Mouse (Mus musculus) hematopoietic stem cell, adult 5-6 weeks (primary cell): ENCODE measurements around the gene Myzap. TPM values are rescaled to one million over a fixed set of nuclear protein-coding genes. Genes with fewer than 3 reads are reported as not detected.

Source experiments
- ATAC-seq, 2 experiments: fragments of 125-278 bp in 1 of 2; replicated peaks in 1 of 2; 2 replicates each; pipeline ENCODE4 v1.8.0; 2016 to 2017; ENCODE audit warnings: inconsistent platforms in 2 of 2, mild to moderate bottlenecking in 2 of 2, moderate number of reproducible peaks in 2 of 2, low read depth in 1 of 2, moderate TSS enrichment in 1 of 2; ENCODE audit not compliant: low FRiP score in 2 of 2, poor library complexity in 2 of 2, severe bottlenecking in 2 of 2, insufficient read depth in 1 of 2, low TSS enrichment in 1 of 2
- total RNA-seq: library from RNA; stranded (forward); fragments of 172-1452, 232-1000 nt; gene quantifications from 2 replicates; pipeline ENCODE4 v1.2.3, GENCODE M21; 2017

Myzap gene
- total RNA-seq, 1 experiment from 2014 or later: 1.1 TPM

GRCm38 (mm10) chr9:71611876-71612275 is 19.7 kb upstream of the Myzap start:
- no peak for ATAC-seq

GRCm38 (mm10) chr9:71609010-71609409 is 16.9 kb upstream of the Myzap start:
- no peak for ATAC-seq

- peak; percentile 40 to 53; a peak in 3 of 4 replicates for ATAC-seq
These were observed 14.3 kb upstream of the Myzap start for GRCm38 (mm10) chr9:71606296-71607057.

- ATAC-seq: peak in 1 of 2 experiments; percentile 18; a peak in 1 of 4 replicates
These were observed 12.9 kb upstream of the Myzap start for GRCm38 (mm10) chr9:71604914-71605635.

GRCm38 (mm10) chr9:71599861-71600260 is 7.7 kb upstream of the Myzap start:
- ATAC-seq: no peak

- ATAC-seq: no peak
These were observed 4.7 kb upstream of the Myzap start for GRCm38 (mm10) chr9:71596888-71597287.

- no peak for ATAC-seq
These were observed 571 bp upstream of the Myzap start for GRCm38 (mm10) chr9:71592577-71593285.

- no peak for ATAC-seq
These were observed 1.1 kb downstream of the Myzap start for GRCm38 (mm10) chr9:71591106-71591505.

- ATAC-seq: no peak
These were observed 2.4 kb downstream of the Myzap start for GRCm38 (mm10) chr9:71589771-71590170.

GRCm38 (mm10) chr9:71588930-71589592 is 3.1 kb downstream of the Myzap start:
- no peak for ATAC-seq

GRCm38 (mm10) chr9:71586408-71586807 is 5.8 kb downstream of the Myzap start:
- ATAC-seq: no peak

- ATAC-seq: no peak
These were observed 9.4 kb downstream of the Myzap start for GRCm38 (mm10) chr9:71582771-71583170.

GRCm38 (mm10) chr9:71578896-71579564 is 13.1 kb downstream of the Myzap start:
- no peak for ATAC-seq

- ATAC-seq: no peak
These were observed 17.7 kb downstream of the Myzap start for GRCm38 (mm10) chr9:71574440-71574839.

GRCm38 (mm10) chr9:71573771-71574340 is 18.3 kb downstream of the Myzap start:
- no peak for ATAC-seq

- ATAC-seq: no peak
These were observed 21.0 kb downstream of the Myzap start for GRCm38 (mm10) chr9:71571150-71571633.

- no peak for ATAC-seq
These were observed 22.0 kb downstream of the Myzap start for GRCm38 (mm10) chr9:71570170-71570569.
